Mouse (Mus musculus) CD4-positive naive resting alpha-beta T cell, adult 76 days (primary cell): ENCODE results near the gene Tspan11. TPM values are rescaled to one million over a fixed set of nuclear protein-coding genes. Genes with fewer than 3 reads are reported as not detected.

Experiments used
- total RNA-seq: library from RNA; stranded (reverse); gene quantifications from one replicate; pipeline ENCODE4 v1.2.4, GENCODE M21; 2023

The Tspan11 gene
- not detected for total RNA-seq

GRCm38 (mm10) chr6:127887511-127888421 is at the start of gene Tspan11:
Gene Tspan11, plus strand, starts transcription at chr6:127887589.

Other genes starting within 250 kb of the Tspan11 start
- not detected for gene Prmt8, start 118.1 kb upstream of the Tspan11 start, total RNA-seq